Mouse (Mus musculus) midbrain, embryonic 16.5 days (tissue): ENCODE results near the gene Chrm3. TPM values are rescaled to one million over a fixed set of nuclear protein-coding genes. Genes with fewer than 3 reads are reported as not detected.
A peak's percentile ranks its signal among the peaks of the same experiment; 100 is the strongest.

Source experiments
- ATAC-seq: fragments of 200-750 bp; cut with Nextera tagmentation; 2 replicates; pipeline ENCODE4 v1.8.0; 2017; ENCODE audit warnings: moderate TSS enrichment
- H3K27ac ChIP-seq: fragments of 300-500 bp; sonication (generic); 2 replicates; pipeline ENCODE4 v1.5.1; 2014; ENCODE audit warnings: mild to moderate bottlenecking, low read length, mixed read lengths
- H3K27me3 ChIP-seq: fragments of 300-500 bp; sonication (generic); 2 replicates; pipeline ENCODE4 v1.6.1; 2014; ENCODE audit warnings: low read depth, low read length, mixed read lengths; ENCODE audit not compliant: control insufficient read depth, insufficient read depth
- H3K36me3 ChIP-seq: fragments of 300-500 bp; sonication (generic); 2 replicates; pipeline ENCODE4 v1.6.1; 2014; ENCODE audit warnings: mild to moderate bottlenecking, low read length, moderate library complexity, mixed read lengths; ENCODE audit not compliant: control insufficient read depth, insufficient read depth
- H3K4me1 ChIP-seq: fragments of 300-500 bp; sonication (generic); 2 replicates; pipeline ENCODE4 v1.6.1; 2014; ENCODE audit warnings: mild to moderate bottlenecking, low read length, mixed read lengths; ENCODE audit not compliant: control insufficient read depth, insufficient read depth
- H3K4me2 ChIP-seq: fragments of 300-500 bp; sonication (generic); 2 replicates; pipeline ENCODE4 v1.6.1; 2014; ENCODE audit warnings: mild to moderate bottlenecking, low read length, mixed read lengths
- H3K4me3 ChIP-seq: fragments of 300-500 bp; sonication (generic); 2 replicates; pipeline ENCODE4 v1.5.1; 2014; ENCODE audit warnings: low read depth, mild to moderate bottlenecking, low read length, moderate library complexity, mixed read lengths
- H3K9ac ChIP-seq: fragments of 300-500 bp; sonication (generic); 2 replicates; pipeline ENCODE4 v1.6.1; 2014; ENCODE audit warnings: low read depth, low read length, mixed read lengths
- H3K9me3 ChIP-seq: fragments of 300-500 bp; sonication (generic); replicated peaks from 2 replicates; pipeline ENCODE4 v1.6.1; 2014; ENCODE audit warnings: mild to moderate bottlenecking, low read length, mixed read lengths; ENCODE audit not compliant: control insufficient read depth, poor library complexity, severe bottlenecking
- WGBS: fragments of 180-500 bp; shearing (Covaris S2); extraction: QIAGEN DNeasy Blood & Tissue Kit; methylation state at CpG from one replicate; pipeline ENCODE4 v1.1.7; 2014; 5-methylcytosine and 5-hydroxymethylcytosine counted together
- polyA plus RNA-seq: library from polyadenylated mRNA; unstranded; fragments of >200 nt; fragmentation: Nextera tagmentation; extraction: Ambion mirVana; gene quantifications from 2 replicates; pipeline ENCODE4 v1.2.1, GENCODE M21; 2015

Chrm3 gene
- polyA plus RNA-seq, 1 experiment from 2014 or later, result 5.0 TPM

- no peaks in the 10 kb centered on the region for H3K4me1 ChIP-seq
- no peak for ATAC-seq
- WGBS, result 70% methylated on average over 7 of the region's 7 CpGs
These were observed 314.8 kb downstream of the Chrm3 start for GRCm38 (mm10) chr13:10045651-10046350.

GRCm38 (mm10) chr13:10044084-10044483 lies 316.6 kb downstream of the Chrm3 start:
- H3K27ac ChIP-seq, result no peak overlapping the region
- H3K36me3 ChIP-seq, result no peaks in the 10 kb centered on the region
- H3K9ac ChIP-seq, result no peak overlapping the region
- no peak overlapping the region for H3K4me2 ChIP-seq
- no peaks in the 10 kb centered on the region for H3K4me1 ChIP-seq
- no peaks in the 10 kb centered on the region for H3K27me3 ChIP-seq
- 74% methylated on average over 4 of the region's 4 CpGs for WGBS
- no peak for ATAC-seq
- no peaks in the 10 kb centered on the region for H3K9me3 ChIP-seq
- H3K4me3 ChIP-seq, result no peak overlapping the region

More at GRCm38 (mm10) chr13:10045651-10046350, 314.8 kb downstream of the Chrm3 start:
- Histone ChIP-seq H3K27me3 (no peaks in the 10 kb centered on the region), H3K9ac (no peak overlapping the region), H3K36me3 (no peaks in the 10 kb centered on the region), H3K27ac (no peak overlapping the region), H3K4me2 (no peak overlapping the region), H3K4me3 (no peak overlapping the region), H3K9me3 (no peaks in the 10 kb centered on the region)

GRCm38 (mm10) chr13:10033570-10034399 lies 326.9 kb downstream of the Chrm3 start:
- WGBS, result 51% methylated on average over 18 of the region's 18 CpGs
- H3K4me3 ChIP-seq, result no peak overlapping the region
- no peak overlapping the region for H3K27ac ChIP-seq
- H3K9ac ChIP-seq, result no peak overlapping the region
- no peak for ATAC-seq
- H3K36me3 ChIP-seq, result no peaks in the 10 kb centered on the region
- H3K27me3 ChIP-seq, result no peaks in the 10 kb centered on the region
- H3K4me2 ChIP-seq, result no peak overlapping the region
- H3K9me3 ChIP-seq, result no peaks in the 10 kb centered on the region
- 0 out of 2 replicates have a peak, but pooled peaks cover 5% of the 10 kb centered on the region for H3K4me1 ChIP-seq

- no peak for ATAC-seq
- 0 out of 2 replicates have a peak, but pooled peaks cover 5% of the 10 kb centered on the region for H3K4me1 ChIP-seq
- H3K27ac ChIP-seq, result no peak overlapping the region
- no peak overlapping the region for H3K9ac ChIP-seq
- no peak overlapping the region for H3K4me3 ChIP-seq
- WGBS, result 74% methylated on average over 5 of the region's 5 CpGs
- no peak overlapping the region for H3K4me2 ChIP-seq
- no peaks in the 10 kb centered on the region for H3K27me3 ChIP-seq
- H3K9me3 ChIP-seq, result no peaks in the 10 kb centered on the region
- no peaks in the 10 kb centered on the region for H3K36me3 ChIP-seq
These were observed 329.1 kb downstream of the Chrm3 start for GRCm38 (mm10) chr13:10031547-10031946.

- ATAC-seq, result no peak
- WGBS, result 86% methylated on average over 6 of the region's 6 CpGs
These were observed 330.7 kb downstream of the Chrm3 start for GRCm38 (mm10) chr13:10029944-10030343.

GRCm38 (mm10) chr13:10025134-10025533 lies 335.5 kb downstream of the Chrm3 start:
- Histone ChIP-seq H3K4me2 (no peak overlapping the region), H3K27me3 (no peaks in the 10 kb centered on the region), H3K4me3 (no peak overlapping the region), H3K4me1 (0 out of 2 replicates have a peak, but pooled peaks cover 3% of the 10 kb centered on the region), H3K27ac (no peak overlapping the region), H3K9ac (no peak overlapping the region), H3K36me3 (no peaks in the 10 kb centered on the region), H3K9me3 (no peaks in the 10 kb centered on the region)
- 92% methylated on average over 3 of the region's 3 CpGs for WGBS
- ATAC-seq, result no peak

More at GRCm38 (mm10) chr13:10029944-10030343, 330.7 kb downstream of the Chrm3 start:
- no peak overlapping the region for H3K9ac ChIP-seq
- no peak overlapping the region for H3K4me3 ChIP-seq
- no peaks in the 10 kb centered on the region for H3K36me3 ChIP-seq
- H3K27me3 ChIP-seq, result no peaks in the 10 kb centered on the region
- 0 out of 2 replicates have a peak, but pooled peaks cover 5% of the 10 kb centered on the region for H3K4me1 ChIP-seq
- H3K27ac ChIP-seq, result no peak overlapping the region
- H3K4me2 ChIP-seq, result no peak overlapping the region
- no peaks in the 10 kb centered on the region for H3K9me3 ChIP-seq

GRCm38 (mm10) chr13:10023112-10023511 lies 337.5 kb downstream of the Chrm3 start:
- H3K27me3 ChIP-seq, result no peaks in the 10 kb centered on the region
- no peak overlapping the region for H3K9ac ChIP-seq
- no peak overlapping the region for H3K27ac ChIP-seq
- no peak overlapping the region for H3K4me2 ChIP-seq
- 60% methylated on average over 2 of the region's 2 CpGs for WGBS
- H3K36me3 ChIP-seq, result no peaks in the 10 kb centered on the region
- peak; percentile 72; the same call in 1 of the 2 replicates for ATAC-seq
- H3K9me3 ChIP-seq, result no peaks in the 10 kb centered on the region
- no peak overlapping the region for H3K4me3 ChIP-seq
- 0 out of 2 replicates have a peak, but pooled peaks cover 3% of the 10 kb centered on the region for H3K4me1 ChIP-seq

GRCm38 (mm10) chr13:10019252-10019651 lies 341.4 kb downstream of the Chrm3 start:
- ATAC-seq, result no peak
- 63% methylated on average over 1 of the region's 1 CpGs for WGBS
- Histone ChIP-seq H3K4me3 (no peak overlapping the region), H3K27ac (no peak overlapping the region), H3K27me3 (no peaks in the 10 kb centered on the region), H3K9me3 (no peaks in the 10 kb centered on the region), H3K9ac (no peak overlapping the region), H3K36me3 (no peaks in the 10 kb centered on the region), H3K4me1 (0 out of 2 replicates have a peak, but pooled peaks cover 3% of the 10 kb centered on the region), H3K4me2 (no peak overlapping the region)

GRCm38 (mm10) chr13:10002916-10003315 lies 357.7 kb downstream of the Chrm3 start:
- no peak overlapping the region for H3K4me3 ChIP-seq
- WGBS, result 75% methylated on average over 4 of the region's 4 CpGs
- no peaks in the 10 kb centered on the region for H3K36me3 ChIP-seq
- no peak overlapping the region for H3K9ac ChIP-seq
- no peaks in the 10 kb centered on the region for H3K4me1 ChIP-seq
- no peak for ATAC-seq
- H3K4me2 ChIP-seq, result no peak overlapping the region
- H3K27ac ChIP-seq, result no peak overlapping the region
- no peaks in the 10 kb centered on the region for H3K27me3 ChIP-seq
- no peaks in the 10 kb centered on the region for H3K9me3 ChIP-seq
